Mouse (Mus musculus): ENCODE results near the gene Mrpl46.

DNA sequence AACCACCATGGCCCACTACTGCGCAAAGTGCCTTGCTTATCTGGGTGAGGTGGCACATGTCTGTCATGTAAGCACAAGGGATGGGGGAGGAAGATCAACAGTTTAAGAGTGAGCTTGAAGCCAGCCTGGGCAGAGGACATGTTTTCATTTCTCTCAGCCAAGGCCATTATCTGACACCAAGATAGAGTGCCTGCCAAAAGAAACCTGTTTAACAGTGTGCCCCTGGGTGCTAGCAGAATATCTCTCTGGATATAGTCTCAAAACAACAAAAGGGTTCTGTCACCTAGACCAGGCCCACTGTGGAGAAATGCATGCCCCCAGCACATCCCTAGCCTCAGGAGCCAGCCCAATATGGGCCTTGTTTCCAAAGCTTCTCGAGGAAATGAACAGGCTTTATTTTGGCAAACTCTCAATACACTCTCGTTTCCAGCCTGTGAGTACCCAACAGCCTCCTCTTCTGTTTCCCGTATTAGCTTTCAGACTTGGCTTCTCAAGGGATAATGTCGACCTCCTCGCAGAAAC is 11.3 kb upstream of the Mrpl46 start:
- TF ChIP-seq CTCF (IDR thresholded peaks at IDR 0.05; ENCODE audit: extremely low read depth, insufficient read depth, insufficient read length, insufficient replicate concordance) (no peak), POLR2A (IDR thresholded peaks at IDR 0.05; ENCODE audit: low read depth, low read length) (no peak)

Measured in spleen, adult 2 months (tissue).